Mouse (Mus musculus): ENCODE results near the gene Rgl3. TPM values are rescaled to one million over a fixed set of nuclear protein-coding genes. Genes with fewer than 3 reads are reported as not detected.

Rgl3 gene
- polyA plus RNA-seq, 1 experiment from 2014 or later, result 1.3 TPM

- peaks cover 70% of the 10 kb centered on the region for H3K36me3 ChIP-seq (ENCODE audit: control insufficient read depth, insufficient read depth, low read length)
- no peak for ATAC-seq (ENCODE audit: low read depth)
These were observed 23.5 kb upstream of the Rgl3 start for GRCm38 (mm10) chr9:22012731-22013130.

GRCm38 (mm10) chr9:22011055-22011454 lies 21.8 kb upstream of the Rgl3 start:
- DNase-seq (ENCODE audit: low spot score), result no peak
- H3K4me3 ChIP-seq (ENCODE audit: low read depth, low read length), result no peak overlapping the region
- WGBS, result 85% methylated on average over 4 of the region's 5 CpGs
- H3K4me2 ChIP-seq (ENCODE audit: low read depth, low read length), result no peak overlapping the region
- H3K4me1 ChIP-seq (ENCODE audit: control insufficient read depth, insufficient read depth, low read length), result no peaks in the 10 kb centered on the region
- H3K27me3 ChIP-seq (replicated peaks; ENCODE audit: control insufficient read depth, insufficient read depth, low read length), result no peaks in the 10 kb centered on the region
- peaks cover 87% of the 10 kb centered on the region for H3K36me3 ChIP-seq (ENCODE audit: control insufficient read depth, insufficient read depth, low read length)
- no peak for ATAC-seq (ENCODE audit: low read depth)
- H3K9me3 ChIP-seq (ENCODE audit: control insufficient read depth, low read length), result no peaks in the 10 kb centered on the region
- no peak overlapping the region for H3K9ac ChIP-seq (ENCODE audit: low read depth, low read length)
- H3K27ac ChIP-seq (replicated peaks; ENCODE audit: low read depth, low read length), result no peak overlapping the region

More at GRCm38 (mm10) chr9:22012731-22013130, 23.5 kb upstream of the Rgl3 start:
- H3K27me3 ChIP-seq (replicated peaks; ENCODE audit: control insufficient read depth, insufficient read depth, low read length), result no peaks in the 10 kb centered on the region
- H3K27ac ChIP-seq (replicated peaks; ENCODE audit: low read depth, low read length), result no peak overlapping the region
- DNase-seq (ENCODE audit: low spot score), result no peak
- H3K9me3 ChIP-seq (ENCODE audit: control insufficient read depth, low read length), result no peaks in the 10 kb centered on the region
- H3K4me1 ChIP-seq (ENCODE audit: control insufficient read depth, insufficient read depth, low read length), result no peaks in the 10 kb centered on the region
- H3K9ac ChIP-seq (ENCODE audit: low read depth, low read length), result no peak overlapping the region
- H3K4me2 ChIP-seq (ENCODE audit: low read depth, low read length), result no peak overlapping the region
- H3K4me3 ChIP-seq (ENCODE audit: low read depth, low read length), result no peak overlapping the region
- WGBS, result 97% methylated on average over 11 of the region's 13 CpGs

GRCm38 (mm10) chr9:22004546-22004945 lies 15.3 kb upstream of the Rgl3 start:
- peaks cover 16% of the 10 kb centered on the region for H3K4me1 ChIP-seq (ENCODE audit: control insufficient read depth, insufficient read depth, low read length)
- no peak overlapping the region for H3K9ac ChIP-seq (ENCODE audit: low read depth, low read length)
- H3K27me3 ChIP-seq (replicated peaks; ENCODE audit: control insufficient read depth, insufficient read depth, low read length), result no peaks in the 10 kb centered on the region
- DNase-seq (ENCODE audit: low spot score), result no peak
- peaks cover 59% of the 10 kb centered on the region for H3K36me3 ChIP-seq (ENCODE audit: control insufficient read depth, insufficient read depth, low read length)
- H3K9me3 ChIP-seq (ENCODE audit: control insufficient read depth, low read length), result no peaks in the 10 kb centered on the region
- no peak overlapping the region for H3K4me3 ChIP-seq (ENCODE audit: low read depth, low read length)
- no peak for ATAC-seq (ENCODE audit: low read depth)
- no peak overlapping the region for H3K4me2 ChIP-seq (ENCODE audit: low read depth, low read length)
- H3K27ac ChIP-seq (replicated peaks; ENCODE audit: low read depth, low read length), result no peak overlapping the region
- WGBS, result 94% methylated on average over 12 of the region's 12 CpGs

- WGBS, result under 1% methylated on average over 18 of the region's 18 CpGs
- DNase-seq (ENCODE audit: low spot score), result peak; percentile 48
- peak overlapping the region; percentile 63 for H3K4me2 ChIP-seq (ENCODE audit: low read depth, low read length)
- peak overlapping the region; percentile 48; the same call in 1 of the 2 replicates for H3K27ac ChIP-seq (replicated peaks; ENCODE audit: low read depth, low read length)
- no peak for ATAC-seq (ENCODE audit: low read depth)
- H3K4me3 ChIP-seq (ENCODE audit: low read depth, low read length), result peak overlapping the region; percentile 67
- peaks cover 45% of the 10 kb centered on the region for H3K36me3 ChIP-seq (ENCODE audit: control insufficient read depth, insufficient read depth, low read length)
- peak overlapping the region; percentile 70 for H3K9ac ChIP-seq (ENCODE audit: low read depth, low read length)
- H3K9me3 ChIP-seq (ENCODE audit: control insufficient read depth, low read length), result no peaks in the 10 kb centered on the region
- no peaks in the 10 kb centered on the region for H3K27me3 ChIP-seq (replicated peaks; ENCODE audit: control insufficient read depth, insufficient read depth, low read length)
- H3K4me1 ChIP-seq (ENCODE audit: control insufficient read depth, insufficient read depth, low read length), result peaks cover 16% of the 10 kb centered on the region
These were observed 13.9 kb upstream of the Rgl3 start for GRCm38 (mm10) chr9:22003163-22003554.

GRCm38 (mm10) chr9:22002194-22003162 lies 13.2 kb upstream of the Rgl3 start, which contains the start of the genes Ccdc151 and Prkcsh:
Ccdc151 (minus strand) TSS chr9:22002634.
Prkcsh (plus strand) TSS chr9:22002806.
- Histone ChIP-seq H3K36me3 (ENCODE audit: control insufficient read depth, insufficient read depth, low read length) (peaks cover 38% of the 10 kb centered on the region), H3K9me3 (ENCODE audit: control insufficient read depth, low read length) (no peaks in the 10 kb centered on the region), H3K9ac (ENCODE audit: low read depth, low read length) (peak within 1 kb of the TSS; percentile 70), H3K4me3 (ENCODE audit: low read depth, low read length) (peak within 1 kb of the TSS; percentile 67), H3K4me1 (ENCODE audit: control insufficient read depth, insufficient read depth, low read length) (peaks cover 16% of the 10 kb centered on the region), H3K27ac (replicated peaks; ENCODE audit: low read depth, low read length) (peak within 1 kb of the TSS; percentile 48; the same call in 1 of the 2 replicates), H3K4me2 (ENCODE audit: low read depth, low read length) (peak within 1 kb of the TSS; percentile 63), H3K27me3 (replicated peaks; ENCODE audit: control insufficient read depth, insufficient read depth, low read length) (no peaks in the 10 kb centered on the region)
- peak; percentile 100 for DNase-seq (ENCODE audit: low spot score)
- ATAC-seq (ENCODE audit: low read depth), result peak; percentile 100
- WGBS, result 8% methylated on average over 49 of the region's 57 CpGs

- Histone ChIP-seq H3K9me3 (ENCODE audit: control insufficient read depth, low read length) (no peaks in the 10 kb centered on the region), H3K9ac (ENCODE audit: low read depth, low read length) (no peak overlapping the region), H3K27me3 (replicated peaks; ENCODE audit: control insufficient read depth, insufficient read depth, low read length) (no peaks in the 10 kb centered on the region), H3K27ac (replicated peaks; ENCODE audit: low read depth, low read length) (no peak overlapping the region), H3K36me3 (ENCODE audit: control insufficient read depth, insufficient read depth, low read length) (peaks cover 30% of the 10 kb centered on the region), H3K4me3 (ENCODE audit: low read depth, low read length) (no peak overlapping the region), H3K4me1 (ENCODE audit: control insufficient read depth, insufficient read depth, low read length) (peaks cover 16% of the 10 kb centered on the region), H3K4me2 (ENCODE audit: low read depth, low read length) (no peak overlapping the region)
- ATAC-seq (ENCODE audit: low read depth), result no peak
- WGBS, result 84% methylated on average over 4 of the region's 4 CpGs
- no peak for DNase-seq (ENCODE audit: low spot score)
These were observed 12.4 kb upstream of the Rgl3 start for GRCm38 (mm10) chr9:22001633-22002032.

GRCm38 (mm10) chr9:22000296-22000695 lies 11.1 kb upstream of the Rgl3 start:
- H3K4me3 ChIP-seq (ENCODE audit: low read depth, low read length), result no peak overlapping the region
- no peak overlapping the region for H3K27ac ChIP-seq (replicated peaks; ENCODE audit: low read depth, low read length)
- H3K4me2 ChIP-seq (ENCODE audit: low read depth, low read length), result no peak overlapping the region
- no peak for DNase-seq (ENCODE audit: low spot score)
- H3K9me3 ChIP-seq (ENCODE audit: control insufficient read depth, low read length), result no peaks in the 10 kb centered on the region
- peaks cover 16% of the 10 kb centered on the region for H3K4me1 ChIP-seq (ENCODE audit: control insufficient read depth, insufficient read depth, low read length)
- WGBS, result 87% methylated on average over 6 of the region's 6 CpGs
- no peak for ATAC-seq (ENCODE audit: low read depth)
- H3K36me3 ChIP-seq (ENCODE audit: control insufficient read depth, insufficient read depth, low read length), result peaks cover 16% of the 10 kb centered on the region; the same call in 1 of the 2 replicates
- no peak overlapping the region for H3K9ac ChIP-seq (ENCODE audit: low read depth, low read length)
- no peaks in the 10 kb centered on the region for H3K27me3 ChIP-seq (replicated peaks; ENCODE audit: control insufficient read depth, insufficient read depth, low read length)

GRCm38 (mm10) chr9:21996178-21996867 lies 7.1 kb upstream of the Rgl3 start:
- no peaks in the 10 kb centered on the region for H3K9me3 ChIP-seq (ENCODE audit: control insufficient read depth, low read length)
- no peak overlapping the region for H3K4me3 ChIP-seq (ENCODE audit: low read depth, low read length)
- peaks cover 17% of the 10 kb centered on the region for H3K27me3 ChIP-seq (replicated peaks; ENCODE audit: control insufficient read depth, insufficient read depth, low read length)
- no peaks in the 10 kb centered on the region for H3K36me3 ChIP-seq (ENCODE audit: control insufficient read depth, insufficient read depth, low read length)
- no peak overlapping the region for H3K27ac ChIP-seq (replicated peaks; ENCODE audit: low read depth, low read length)
- ATAC-seq (ENCODE audit: low read depth) (no peak), DNase-seq (ENCODE audit: low spot score) (no peak)
- H3K9ac ChIP-seq (ENCODE audit: low read depth, low read length), result no peak overlapping the region
- 85% methylated on average over 3 of the region's 3 CpGs for WGBS
- H3K4me1 ChIP-seq (ENCODE audit: control insufficient read depth, insufficient read depth, low read length), result no peaks in the 10 kb centered on the region
- no peak overlapping the region for H3K4me2 ChIP-seq (ENCODE audit: low read depth, low read length)

Measured in embryonic facial prominence, embryonic 14.5 days (tissue).